Mouse (Mus musculus) myocyte (in vitro differentiated cells): ENCODE measurements at regions not wholly inside any gene's neighbourhood (a gene's known extent, or its start where the extent isn't known, plus 50 kb on each side); places are given as distances from the start of the nearest gene placed in this dataset.

Source experiments
- H3K27me3 ChIP-seq: one replicate; pipeline ENCODE4 v1.6.1; 2011; ENCODE audit not compliant: control insufficient read depth, insufficient read depth, insufficient read length
- H3K36me3 ChIP-seq: one replicate; pipeline ENCODE4 v1.6.1; 2011; ENCODE audit not compliant: control insufficient read depth, insufficient read depth
- H3K4me2 ChIP-seq: one replicate; pipeline ENCODE4 v1.6.1; 2011; ENCODE audit warnings: low read depth, control low read depth
- H3K4me3 ChIP-seq: one replicate; pipeline ENCODE4 v1.5.1; 2011; ENCODE audit warnings: mild to moderate bottlenecking, control low read depth, moderate library complexity
- H3K79me2 ChIP-seq: one replicate; pipeline ENCODE4 v1.6.1; 2011; ENCODE audit not compliant: control insufficient read depth, insufficient read depth
- H3ac ChIP-seq: one replicate; pipeline ENCODE4 v1.6.1; 2011; ENCODE audit not compliant: control insufficient read depth, insufficient read length
- CEBPB ChIP-seq: IDR thresholded peaks from 2 replicates; pipeline ENCODE4 v1.6.1; 2011; ENCODE audit warnings: mild to moderate bottlenecking, moderate library complexity; ENCODE audit not compliant: poor library complexity, insufficient read depth, severe bottlenecking
- E2F4 ChIP-seq: IDR thresholded peaks from one replicate; pipeline ENCODE4 v1.6.1; 2011; ENCODE audit warnings: mild to moderate bottlenecking, control low read depth, moderate library complexity; ENCODE audit not compliant: insufficient read depth
- MAX ChIP-seq: IDR thresholded peaks from one replicate; pipeline ENCODE4 v1.6.1; 2011; ENCODE audit warnings: low read depth, mild to moderate bottlenecking, control low read depth
- MYOD1 ChIP-seq, 3 experiments: IDR thresholded peaks; one replicate each; pipeline ENCODE4 v1.6.1; 2011; ENCODE audit warnings: control low read depth in 2 of 3, low read depth in 2 of 3, mild to moderate bottlenecking in 2 of 3, moderate library complexity in 1 of 3; ENCODE audit not compliant: insufficient read length in 2 of 3, control insufficient read depth in 1 of 3
- MYOG ChIP-seq, 3 experiments: IDR thresholded peaks; one replicate each; pipeline ENCODE4 v1.6.1; 2011; ENCODE audit warnings: control low read depth in 2 of 3, low read depth in 2 of 3, mild to moderate bottlenecking in 2 of 3; ENCODE audit not compliant: insufficient read length in 2 of 3, control insufficient read depth in 1 of 3, insufficient read depth in 1 of 3
- POLR2A ChIP-seq: IDR thresholded peaks from one replicate; pipeline ENCODE4 v1.6.1; 2011; ENCODE audit warnings: low read depth, mild to moderate bottlenecking, control low read depth, moderate library complexity; ENCODE audit not compliant: insufficient read length
- POLR2AphosphoS2 ChIP-seq: IDR thresholded peaks from one replicate; pipeline ENCODE4 v1.6.1; 2011; ENCODE audit warnings: low read depth, control low read depth; ENCODE audit not compliant: insufficient read length
- REST ChIP-seq: IDR thresholded peaks from one replicate; pipeline ENCODE4 v1.6.1; 2011; ENCODE audit warnings: mild to moderate bottlenecking, control low read depth, moderate library complexity; ENCODE audit not compliant: insufficient read depth, insufficient read length
- SRF ChIP-seq: IDR thresholded peaks from one replicate; pipeline ENCODE4 v1.6.1; 2011; ENCODE audit warnings: low read depth; ENCODE audit not compliant: control insufficient read depth, insufficient read length
- TCF12 ChIP-seq: IDR thresholded peaks from one replicate; pipeline ENCODE4 v1.6.1; 2011; ENCODE audit warnings: mild to moderate bottlenecking, control low read depth; ENCODE audit not compliant: poor library complexity, insufficient read depth, severe bottlenecking
- TCF3 ChIP-seq: IDR thresholded peaks from one replicate; pipeline ENCODE4 v1.6.1; 2011; ENCODE audit warnings: low read depth, control low read depth; ENCODE audit not compliant: insufficient read length
- USF1 ChIP-seq: IDR thresholded peaks from one replicate; pipeline ENCODE4 v1.6.1; 2011; ENCODE audit warnings: low read depth, mild to moderate bottlenecking, control low read depth, moderate library complexity

GRCm38 (mm10) chr3:22815842-22816241 is 739.4 kb downstream of the Tbl1xr1 start:
- Histone ChIP-seq H3ac (no peak overlapping the region), H3K4me3 (no peak overlapping the region), H3K36me3 (no peaks in the 10 kb centered on the region), H3K79me2 (no peaks in the 10 kb centered on the region), H3K4me2 (no peak overlapping the region), H3K27me3 (no peaks in the 10 kb centered on the region)
- TF ChIP-seq SRF (no peak), USF1 (no peak), TCF3 (no peak), MAX (no peak), MYOD1 (IDR thresholded peaks at IDR 0.05; ENCODE audit: control insufficient read depth in 1 of 3, insufficient read length in 2 of 3, low read depth in 2 of 3) (no peak), POLR2AphosphoS2 (no peak), MYOG (IDR thresholded peaks at IDR 0.05; ENCODE audit: control insufficient read depth in 1 of 3, insufficient read depth in 1 of 3, insufficient read length in 2 of 3, low read depth in 2 of 3) (no peak), POLR2A (no peak), CEBPB (no peak), E2F4 (no peak), TCF12 (no peak), REST (no peak)

- Histone ChIP-seq H3K4me3 (no peak overlapping the region), H3K27me3 (no peaks in the 10 kb centered on the region), H3K79me2 (no peaks in the 10 kb centered on the region), H3K4me2 (no peak overlapping the region), H3ac (no peak overlapping the region), H3K36me3 (no peaks in the 10 kb centered on the region)
- TF ChIP-seq TCF12: no peak
- TF ChIP-seq SRF: no peak
- TF ChIP-seq USF1: no peak
- no peak for TF ChIP-seq CEBPB
- no peak for TF ChIP-seq MYOG (IDR thresholded peaks at IDR 0.05; ENCODE audit: control insufficient read depth in 1 of 3, insufficient read depth in 1 of 3, insufficient read length in 2 of 3, low read depth in 2 of 3)
- no peak for TF ChIP-seq MAX
- no peak for TF ChIP-seq POLR2A
- TF ChIP-seq E2F4: no peak
- no peak for TF ChIP-seq REST
- no peak for TF ChIP-seq POLR2AphosphoS2
- TF ChIP-seq TCF3: no peak
- no peak for TF ChIP-seq MYOD1 (IDR thresholded peaks at IDR 0.05; ENCODE audit: control insufficient read depth in 1 of 3, insufficient read length in 2 of 3, low read depth in 2 of 3)
These were observed 750.0 kb downstream of the Tbl1xr1 start for GRCm38 (mm10) chr3:22826485-22826884.

- Histone ChIP-seq H3K27me3 (no peaks in the 10 kb centered on the region), H3K4me3 (no peak overlapping the region)
These were observed 762.5 kb downstream of the Tbl1xr1 start for GRCm38 (mm10) chr3:22838986-22839385.

GRCm38 (mm10) chr3:22850474-22850873 is 774.0 kb downstream of the Tbl1xr1 start:
- Histone ChIP-seq H3K4me3 (no peak overlapping the region), H3K27me3 (no peaks in the 10 kb centered on the region), H3K36me3 (no peaks in the 10 kb centered on the region), H3ac (no peak overlapping the region), H3K79me2 (no peaks in the 10 kb centered on the region), H3K4me2 (no peak overlapping the region)
- TF ChIP-seq MYOG (IDR thresholded peaks at IDR 0.05; ENCODE audit: control insufficient read depth in 1 of 3, insufficient read depth in 1 of 3, insufficient read length in 2 of 3, low read depth in 2 of 3) (no peak), REST (no peak), MAX (no peak), TCF12 (no peak), CEBPB (no peak)

More at GRCm38 (mm10) chr3:22838986-22839385, 762.5 kb downstream of the Tbl1xr1 start:
- no peaks in the 10 kb centered on the region for H3K79me2 ChIP-seq
- H3K36me3 ChIP-seq: no peaks in the 10 kb centered on the region
- no peak overlapping the region for H3ac ChIP-seq
- TF ChIP-seq POLR2AphosphoS2: no peak
- TF ChIP-seq MAX: no peak
- TF ChIP-seq TCF3: no peak
- TF ChIP-seq MYOD1 (IDR thresholded peaks at IDR 0.05; ENCODE audit: control insufficient read depth in 1 of 3, insufficient read length in 2 of 3, low read depth in 2 of 3): no peak
- no peak for TF ChIP-seq POLR2A
- TF ChIP-seq REST: no peak
- H3K4me2 ChIP-seq: no peak overlapping the region

- Histone ChIP-seq H3K36me3 (no peaks in the 10 kb centered on the region), H3K4me2 (no peak overlapping the region), H3ac (no peak overlapping the region), H3K4me3 (no peak overlapping the region), H3K27me3 (no peaks in the 10 kb centered on the region), H3K79me2 (no peaks in the 10 kb centered on the region)
- no peak for TF ChIP-seq E2F4
- TF ChIP-seq POLR2AphosphoS2: no peak
- TF ChIP-seq SRF: no peak
- no peak for TF ChIP-seq POLR2A
- TF ChIP-seq USF1: no peak
- no peak for TF ChIP-seq TCF3
- no peak for TF ChIP-seq MYOG (IDR thresholded peaks at IDR 0.05; ENCODE audit: control insufficient read depth in 1 of 3, insufficient read depth in 1 of 3, insufficient read length in 2 of 3, low read depth in 2 of 3)
- no peak for TF ChIP-seq TCF12
- TF ChIP-seq REST: no peak
- TF ChIP-seq MAX: no peak
- no peak for TF ChIP-seq CEBPB
- no peak for TF ChIP-seq MYOD1 (IDR thresholded peaks at IDR 0.05; ENCODE audit: control insufficient read depth in 1 of 3, insufficient read length in 2 of 3, low read depth in 2 of 3)
These were observed 787.1 kb downstream of the Tbl1xr1 start for GRCm38 (mm10) chr3:22863595-22863994.
